Mouse (Mus musculus) adrenal gland (tissue): ENCODE results near the gene Ecd.
"Not testable (repeated sequence)": the region's sequence is repeated elsewhere in the genome, so short reads cannot be mapped to it uniquely, and the experiment has no call there.

ENCODE experiments used
- intact Hi-C: fragments of 180-260 bp; cut with DNase I; formaldehyde crosslinking; loops from one replicate; pipeline ENCODE4 v1.15.1; 2025

The Ecd gene

GRCm38 (mm10) chr14:20331316-20331715, 16.6 kb downstream of the Ecd start:
- intact Hi-C loops: no loop called here

- intact Hi-C loops: no loop called here
Measured at GRCm38 (mm10) chr14:20328474-20328873, 19.4 kb downstream of the Ecd start.

- intact Hi-C loops: no loop called here
Measured at GRCm38 (mm10) chr14:20324196-20324595, 23.7 kb downstream of the Ecd start.

- intact Hi-C loops: no loop called here
Measured at GRCm38 (mm10) chr14:20319420-20319819, 28.5 kb downstream of the Ecd start.

GRCm38 (mm10) chr14:20315137-20315536, 32.8 kb downstream of the Ecd start:
- intact Hi-C loops: no loop called here

- intact Hi-C loops: not testable (repeated sequence)
Measured at GRCm38 (mm10) chr14:20305085-20305484, 42.8 kb downstream of the Ecd start.

GRCm38 (mm10) chr14:20298131-20298530, 49.8 kb downstream of the Ecd start:
- intact Hi-C loops: no loop called here

- intact Hi-C loops: no loop called here
Measured at GRCm38 (mm10) chr14:20297616-20298015, 50.3 kb downstream of the Ecd start.

- intact Hi-C loops: no loop called here
Measured at GRCm38 (mm10) chr14:20294947-20295346, 53.0 kb downstream of the Ecd start.

GRCm38 (mm10) chr14:20294117-20294892, 53.6 kb downstream of the Ecd start, which contains the start of gene Nudt13:
Nudt13 (plus strand) TSS chr14:20294697.
- intact Hi-C loops: no loop called here

- intact Hi-C loops: no loop called here
Measured at GRCm38 (mm10) chr14:20291391-20291790, 56.5 kb downstream of the Ecd start.
